Mouse (Mus musculus): ENCODE measurements around the gene Dnali1. TPM values are rescaled to one million over a fixed set of nuclear protein-coding genes. Genes with fewer than 3 reads are reported as not detected.

Gene Dnali1
- polyA plus RNA-seq, 1 experiment from 2014 or later: 1.0 TPM

DNA sequence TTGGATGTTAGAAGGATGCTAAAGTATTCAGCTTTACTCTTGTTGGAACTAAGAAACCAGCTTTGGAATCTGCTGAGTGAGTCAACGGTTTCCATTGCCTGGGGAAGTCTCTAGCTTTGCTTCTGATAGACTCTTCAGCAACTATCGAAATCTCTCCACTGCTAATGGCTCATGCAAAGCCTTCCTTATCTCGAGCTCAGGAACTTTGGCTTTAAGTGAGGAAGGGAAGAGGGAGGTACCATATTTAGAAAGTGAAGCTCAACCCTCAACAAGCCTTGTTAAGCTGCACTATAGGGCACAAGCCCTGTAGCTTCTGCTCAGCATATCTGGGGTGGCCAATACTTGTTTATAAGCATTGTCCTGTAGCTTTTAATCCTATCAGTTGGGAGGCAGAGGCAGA is 8.2 kb downstream of the Dnali1 start:
- Histone ChIP-seq H3K4me1 (ENCODE audit: control insufficient read depth, insufficient read depth, low read length) (no peaks in the 10 kb centered on the region), H3K9ac (replicated peaks; ENCODE audit: low read length) (no peak overlapping the region), H3K4me3 (replicated peaks; ENCODE audit: low read depth, low read length) (no peak overlapping the region), H3K27ac (replicated peaks; ENCODE audit: low read depth, low read length) (no peak overlapping the region), H3K36me3 (ENCODE audit: control insufficient read depth, insufficient read depth, low read length) (peaks cover 41% of the 10 kb centered on the region), H3K4me2 (ENCODE audit: low read length) (no peak overlapping the region), H3K9me3 (ENCODE audit: control insufficient read depth, low read length) (no peaks in the 10 kb centered on the region), H3K27me3 (ENCODE audit: control insufficient read depth, insufficient read depth, low read length) (no peaks in the 10 kb centered on the region)
- 68% methylated on average over 3 of the region's 3 CpGs for WGBS
- DNase-seq (no peak), ATAC-seq (ENCODE audit: low FRiP score, low TSS enrichment) (no peak)

DNA sequence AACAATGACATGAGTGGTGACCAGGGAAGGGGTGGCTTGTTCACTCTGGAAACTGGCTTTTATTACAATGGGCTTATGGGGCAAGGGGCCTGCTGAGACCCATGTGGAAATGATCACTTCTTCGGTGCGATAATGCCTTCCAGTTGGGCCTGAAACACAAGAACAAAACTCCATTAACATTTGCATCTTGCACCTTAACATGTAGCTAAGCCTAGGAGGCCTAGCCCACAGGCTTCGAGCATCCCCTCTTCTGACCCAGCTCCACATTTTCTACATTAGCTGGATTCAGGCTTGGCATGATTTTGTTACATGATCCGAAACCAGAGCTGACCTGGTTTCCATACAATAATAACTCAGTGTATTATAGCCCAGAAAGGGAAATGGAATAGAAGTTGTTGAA is 9.0 kb downstream of the Dnali1 start:
- ATAC-seq (ENCODE audit: low FRiP score, low TSS enrichment) (no peak), DNase-seq (no peak)
- Histone ChIP-seq H3K9me3 (ENCODE audit: control insufficient read depth, low read length) (no peaks in the 10 kb centered on the region), H3K4me3 (replicated peaks; ENCODE audit: low read depth, low read length) (no peak overlapping the region), H3K4me2 (ENCODE audit: low read length) (no peak overlapping the region), H3K27ac (replicated peaks; ENCODE audit: low read depth, low read length) (no peak overlapping the region), H3K36me3 (ENCODE audit: control insufficient read depth, insufficient read depth, low read length) (peaks cover 46% of the 10 kb centered on the region), H3K9ac (replicated peaks; ENCODE audit: low read length) (no peak overlapping the region), H3K27me3 (ENCODE audit: control insufficient read depth, insufficient read depth, low read length) (no peaks in the 10 kb centered on the region), H3K4me1 (ENCODE audit: control insufficient read depth, insufficient read depth, low read length) (no peaks in the 10 kb centered on the region)
- 94% methylated on average over 4 of the region's 4 CpGs for WGBS

DNA sequence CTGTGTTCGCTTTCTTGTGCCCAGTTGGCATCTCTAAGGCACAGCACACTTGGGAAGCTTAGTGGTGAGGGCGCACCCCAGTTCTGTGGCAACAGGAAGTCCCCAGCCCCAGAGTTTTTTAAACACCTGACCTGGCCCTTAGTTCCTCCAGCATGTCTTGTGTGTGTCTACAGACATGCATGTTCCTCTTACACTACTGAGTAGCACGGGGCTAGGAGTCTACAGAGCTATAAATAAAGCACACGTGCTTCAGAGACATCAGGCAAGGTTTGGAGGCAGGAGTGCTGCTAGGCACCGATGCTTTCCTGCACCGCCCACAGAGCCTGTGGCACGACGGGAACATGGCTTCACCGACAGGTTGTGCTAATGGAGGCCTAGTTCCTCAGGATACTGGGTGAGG is 10.1 kb downstream of the Dnali1 start:
- Histone ChIP-seq H3K4me1 (ENCODE audit: control insufficient read depth, insufficient read depth, low read length) (no peaks in the 10 kb centered on the region), H3K4me2 (ENCODE audit: low read length) (no peak overlapping the region), H3K9ac (replicated peaks; ENCODE audit: low read length) (no peak overlapping the region), H3K27ac (replicated peaks; ENCODE audit: low read depth, low read length) (no peak overlapping the region), H3K4me3 (replicated peaks; ENCODE audit: low read depth, low read length) (no peak overlapping the region), H3K36me3 (ENCODE audit: control insufficient read depth, insufficient read depth, low read length) (peaks cover 55% of the 10 kb centered on the region), H3K27me3 (ENCODE audit: control insufficient read depth, insufficient read depth, low read length) (no peaks in the 10 kb centered on the region), H3K9me3 (ENCODE audit: control insufficient read depth, low read length) (no peaks in the 10 kb centered on the region)
- 93% methylated on average over 9 of the region's 9 CpGs for WGBS
- DNase-seq (no peak), ATAC-seq (ENCODE audit: low FRiP score, low TSS enrichment) (no peak)

- Histone ChIP-seq H3K36me3 (ENCODE audit: control insufficient read depth, insufficient read depth, low read length) (peaks cover 93% of the 10 kb centered on the region), H3K9ac (replicated peaks; ENCODE audit: low read length) (no peak overlapping the region), H3K4me1 (ENCODE audit: control insufficient read depth, insufficient read depth, low read length) (no peaks in the 10 kb centered on the region), H3K27ac (replicated peaks; ENCODE audit: low read depth, low read length) (no peak overlapping the region), H3K27me3 (ENCODE audit: control insufficient read depth, insufficient read depth, low read length) (no peaks in the 10 kb centered on the region), H3K4me2 (ENCODE audit: low read length) (no peak overlapping the region), H3K4me3 (replicated peaks; ENCODE audit: low read depth, low read length) (no peak overlapping the region), H3K9me3 (ENCODE audit: control insufficient read depth, low read length) (no peaks in the 10 kb centered on the region)
- 90% methylated on average over 7 of the region's 7 CpGs for WGBS
- DNase-seq (no peak), ATAC-seq (ENCODE audit: low FRiP score, low TSS enrichment) (no peak)
Observed at GRCm38 (mm10) chr4:125044454-125044853, 21.0 kb downstream of the Dnali1 start.

- DNase-seq (no peak), ATAC-seq (ENCODE audit: low FRiP score, low TSS enrichment) (no peak)
- Histone ChIP-seq H3K9me3 (ENCODE audit: control insufficient read depth, low read length) (no peaks in the 10 kb centered on the region), H3K4me2 (ENCODE audit: low read length) (no peak overlapping the region), H3K4me1 (ENCODE audit: control insufficient read depth, insufficient read depth, low read length) (peaks cover 14% of the 10 kb centered on the region), H3K9ac (replicated peaks; ENCODE audit: low read length) (no peak overlapping the region), H3K4me3 (replicated peaks; ENCODE audit: low read depth, low read length) (no peak overlapping the region), H3K27me3 (ENCODE audit: control insufficient read depth, insufficient read depth, low read length) (no peaks in the 10 kb centered on the region), H3K36me3 (ENCODE audit: control insufficient read depth, insufficient read depth, low read length) (peaks cover 45% of the 10 kb centered on the region), H3K27ac (replicated peaks; ENCODE audit: low read depth, low read length) (no peak overlapping the region)
- WGBS: 88% methylated on average over 4 of the region's 4 CpGs
Observed at GRCm38 (mm10) chr4:125034341-125034740, 31.2 kb downstream of the Dnali1 start.

- under 1% methylated on average over 50 of the region's 50 CpGs for WGBS
- peak overlapping the region; percentile 67 for H3K27ac ChIP-seq (replicated peaks; ENCODE audit: low read depth, low read length)
- ATAC-seq (ENCODE audit: low FRiP score, low TSS enrichment): peak; percentile 86
- H3K4me1 ChIP-seq (ENCODE audit: control insufficient read depth, insufficient read depth, low read length): peaks cover 16% of the 10 kb centered on the region
- peak overlapping the region; percentile 93 for H3K4me3 ChIP-seq (replicated peaks; ENCODE audit: low read depth, low read length)
- DNase-seq: peak; percentile 99
- peaks cover 13% of the 10 kb centered on the region for H3K36me3 ChIP-seq (ENCODE audit: control insufficient read depth, insufficient read depth, low read length)
- H3K4me2 ChIP-seq (ENCODE audit: low read length): peak overlapping the region; percentile 82
- H3K27me3 ChIP-seq (ENCODE audit: control insufficient read depth, insufficient read depth, low read length): no peaks in the 10 kb centered on the region
- H3K9ac ChIP-seq (replicated peaks; ENCODE audit: low read length): peak overlapping the region; percentile 88
- H3K9me3 ChIP-seq (ENCODE audit: control insufficient read depth, low read length): no peaks in the 10 kb centered on the region
Observed at GRCm38 (mm10) chr4:125029891-125030614, 35.5 kb downstream of the Dnali1 start.

GRCm38 (mm10) chr4:125020780-125021538 is 44.5 kb downstream of the Dnali1 start:
- no peak overlapping the region for H3K4me2 ChIP-seq (ENCODE audit: low read length)
- no peaks in the 10 kb centered on the region for H3K4me1 ChIP-seq (ENCODE audit: control insufficient read depth, insufficient read depth, low read length)
- H3K27me3 ChIP-seq (ENCODE audit: control insufficient read depth, insufficient read depth, low read length): no peaks in the 10 kb centered on the region
- no peak overlapping the region for H3K27ac ChIP-seq (replicated peaks; ENCODE audit: low read depth, low read length)
- WGBS: 33% methylated on average over 11 of the region's 11 CpGs
- no peaks in the 10 kb centered on the region for H3K36me3 ChIP-seq (ENCODE audit: control insufficient read depth, insufficient read depth, low read length)
- no peak overlapping the region for H3K4me3 ChIP-seq (replicated peaks; ENCODE audit: low read depth, low read length)
- no peak overlapping the region for H3K9ac ChIP-seq (replicated peaks; ENCODE audit: low read length)
- H3K9me3 ChIP-seq (ENCODE audit: control insufficient read depth, low read length): no peaks in the 10 kb centered on the region
- peak; percentile 58 for DNase-seq
- no peak for ATAC-seq (ENCODE audit: low FRiP score, low TSS enrichment)

DNA sequence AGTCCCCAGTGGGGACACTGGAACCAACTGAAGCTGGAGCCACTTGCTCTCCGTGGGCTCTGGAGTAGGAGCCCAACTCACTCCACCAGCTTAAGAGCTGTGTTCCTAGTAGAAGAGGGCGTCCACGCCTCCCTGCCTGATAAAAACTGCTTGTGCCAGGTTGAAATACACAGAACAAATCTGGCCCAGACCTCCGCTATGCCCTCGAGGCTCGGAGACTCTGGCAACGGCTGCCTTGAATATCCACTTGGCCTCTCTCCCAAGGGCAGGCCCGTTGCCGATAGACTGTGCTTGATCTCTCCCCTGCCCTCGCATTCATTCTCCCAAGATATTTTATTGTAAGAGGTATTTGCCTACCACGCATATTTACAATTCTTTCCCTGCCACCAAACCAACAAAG is 48.1 kb downstream of the Dnali1 start:
- DNase-seq: no peak
- WGBS: 77% methylated on average over 11 of the region's 11 CpGs
- H3K27me3 ChIP-seq (ENCODE audit: control insufficient read depth, insufficient read depth, low read length): no peaks in the 10 kb centered on the region
- no peak for ATAC-seq (ENCODE audit: low FRiP score, low TSS enrichment)
- no peaks in the 10 kb centered on the region for H3K36me3 ChIP-seq (ENCODE audit: control insufficient read depth, insufficient read depth, low read length)
- H3K9me3 ChIP-seq (ENCODE audit: control insufficient read depth, low read length): no peaks in the 10 kb centered on the region
- no peak overlapping the region for H3K27ac ChIP-seq (replicated peaks; ENCODE audit: low read depth, low read length)
- no peaks in the 10 kb centered on the region for H3K4me1 ChIP-seq (ENCODE audit: control insufficient read depth, insufficient read depth, low read length)
- H3K9ac ChIP-seq (replicated peaks; ENCODE audit: low read length): no peak overlapping the region
- no peak overlapping the region for H3K4me3 ChIP-seq (replicated peaks; ENCODE audit: low read depth, low read length)
- no peak overlapping the region for H3K4me2 ChIP-seq (ENCODE audit: low read length)
